Mouse (Mus musculus): ENCODE results near the gene Rbm43. TPM values are rescaled to one million over a fixed set of nuclear protein-coding genes. Genes with fewer than 3 reads are reported as not detected.

Gene Rbm43
- polyA plus RNA-seq, 1 experiment from 2014 or later = 18.5 TPM

- ATAC-seq (replicated peaks; ENCODE audit: extremely low read depth, insufficient read depth, low FRiP score) = no peak
- no peaks in the 10 kb centered on the region for H3K27me3 ChIP-seq (ENCODE audit: control insufficient read depth, insufficient read depth, low read length)
- H3K27ac ChIP-seq (ENCODE audit: low read length) = peak overlapping the region; percentile 33; the same call in 1 of the 2 replicates
- peak overlapping the region; percentile 80 for H3K4me3 ChIP-seq (ENCODE audit: low read length)
- WGBS = 40% methylated on average over 12 of the region's 12 CpGs
- H3K4me1 ChIP-seq (ENCODE audit: control insufficient read depth, insufficient read depth, low read length) = peaks cover 10% of the 10 kb centered on the region
- peaks cover 7% of the 10 kb centered on the region for H3K36me3 ChIP-seq (ENCODE audit: control insufficient read depth, insufficient read depth)
- H3K9me3 ChIP-seq (replicated peaks; ENCODE audit: control insufficient read depth, low read length) = no peaks in the 10 kb centered on the region
- peak overlapping the region; percentile 32; the same call in 1 of the 2 replicates for H3K9ac ChIP-seq (ENCODE audit: low read length)
- H3K4me2 ChIP-seq (ENCODE audit: low read depth, low read length) = peak overlapping the region; percentile 86
These were observed 1.4 kb downstream of the Rbm43 start for GRCm38 (mm10) chr2:51933341-51934134.

DNA sequence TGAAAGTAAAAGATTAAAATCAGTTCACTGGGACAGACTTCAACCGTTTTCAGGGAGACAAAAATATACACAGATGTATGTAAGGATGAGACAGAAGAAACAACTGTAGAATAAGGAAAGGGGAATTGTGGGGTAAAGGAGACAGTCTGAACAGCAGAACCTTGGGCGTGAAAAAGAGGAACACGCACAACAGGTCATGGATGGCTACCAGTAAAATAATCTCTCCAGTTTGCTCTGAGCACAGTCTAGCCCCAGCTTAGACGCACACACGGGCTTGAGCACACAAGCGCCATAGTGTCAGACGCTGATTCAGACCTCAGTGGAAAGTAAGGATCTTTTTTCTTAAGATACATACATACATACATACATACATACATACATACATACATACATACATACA lies 3.7 kb downstream of the Rbm43 start:
- Histone ChIP-seq H3K4me1 (ENCODE audit: control insufficient read depth, insufficient read depth, low read length) (peaks cover 10% of the 10 kb centered on the region), H3K4me3 (ENCODE audit: low read length) (no peak overlapping the region), H3K36me3 (ENCODE audit: control insufficient read depth, insufficient read depth) (peaks cover 7% of the 10 kb centered on the region), H3K27me3 (ENCODE audit: control insufficient read depth, insufficient read depth, low read length) (no peaks in the 10 kb centered on the region), H3K4me2 (ENCODE audit: low read depth, low read length) (no peak overlapping the region), H3K9ac (ENCODE audit: low read length) (no peak overlapping the region), H3K9me3 (replicated peaks; ENCODE audit: control insufficient read depth, low read length) (no peaks in the 10 kb centered on the region), H3K27ac (ENCODE audit: low read length) (no peak overlapping the region)
- ATAC-seq (replicated peaks; ENCODE audit: extremely low read depth, insufficient read depth, low FRiP score) = no peak
- 83% methylated on average over 7 of the region's 7 CpGs for WGBS

DNA sequence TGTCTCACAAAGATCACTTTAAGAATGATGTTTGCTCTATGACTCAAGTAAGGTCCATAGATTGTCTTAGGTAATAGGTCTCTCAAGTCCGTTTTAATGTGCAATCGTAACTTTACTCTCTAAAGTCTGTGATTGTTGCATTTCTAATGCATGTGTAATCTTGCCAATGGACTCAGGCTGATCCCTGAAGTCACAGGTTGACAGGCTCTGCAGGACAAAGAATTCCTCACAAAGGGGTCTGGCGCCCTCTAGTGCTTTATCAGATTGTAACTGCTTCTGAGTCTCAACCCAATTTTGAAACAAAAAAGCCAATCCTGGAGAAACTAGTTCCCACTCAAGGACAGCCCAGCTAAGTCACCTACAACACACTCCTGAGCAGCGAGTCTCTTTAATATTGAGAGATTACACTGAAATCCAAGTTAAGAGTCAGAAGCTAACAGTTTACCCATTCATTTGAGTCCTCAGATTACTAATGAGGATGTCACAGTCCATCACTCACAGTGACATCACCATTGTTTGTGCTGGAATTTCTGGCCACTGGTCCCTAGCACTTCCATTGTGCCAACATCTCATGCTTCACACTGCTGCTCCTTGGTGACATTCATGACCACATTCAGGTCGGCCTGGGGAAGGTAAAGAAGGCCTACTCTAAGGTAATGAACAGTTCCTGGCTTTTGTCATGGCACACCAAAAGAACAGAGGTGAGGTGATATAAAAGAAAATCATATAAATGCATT lies 19.9 kb downstream of the Rbm43 start:
- Histone ChIP-seq H3K27ac (ENCODE audit: low read length) (no peak overlapping the region), H3K36me3 (ENCODE audit: control insufficient read depth, insufficient read depth) (no peaks in the 10 kb centered on the region), H3K9ac (ENCODE audit: low read length) (no peak overlapping the region), H3K9me3 (replicated peaks; ENCODE audit: control insufficient read depth, low read length) (no peaks in the 10 kb centered on the region; the same call in 1 of the 2 replicates), H3K4me1 (ENCODE audit: control insufficient read depth, insufficient read depth, low read length) (no peaks in the 10 kb centered on the region), H3K27me3 (ENCODE audit: control insufficient read depth, insufficient read depth, low read length) (no peaks in the 10 kb centered on the region), H3K4me3 (ENCODE audit: low read length) (no peak overlapping the region), H3K4me2 (ENCODE audit: low read depth, low read length) (no peak overlapping the region)
- peak; percentile 32; the same call in 1 of the 2 replicates for ATAC-seq (replicated peaks; ENCODE audit: extremely low read depth, insufficient read depth, low FRiP score)
- WGBS = 13% methylated on average over 5 of the region's 5 CpGs

GRCm38 (mm10) chr2:51914532-51914931 lies 20.4 kb downstream of the Rbm43 start:
- Histone ChIP-seq H3K4me2 (ENCODE audit: low read depth, low read length) (no peak overlapping the region), H3K36me3 (ENCODE audit: control insufficient read depth, insufficient read depth) (no peaks in the 10 kb centered on the region), H3K9me3 (replicated peaks; ENCODE audit: control insufficient read depth, low read length) (no peaks in the 10 kb centered on the region), H3K27me3 (ENCODE audit: control insufficient read depth, insufficient read depth, low read length) (no peaks in the 10 kb centered on the region), H3K27ac (ENCODE audit: low read length) (no peak overlapping the region), H3K9ac (ENCODE audit: low read length) (no peak overlapping the region), H3K4me1 (ENCODE audit: control insufficient read depth, insufficient read depth, low read length) (no peaks in the 10 kb centered on the region), H3K4me3 (ENCODE audit: low read length) (no peak overlapping the region)
- 53% methylated on average over 7 of the region's 7 CpGs for WGBS
- no peak for ATAC-seq (replicated peaks; ENCODE audit: extremely low read depth, insufficient read depth, low FRiP score)

- H3K4me3 ChIP-seq (ENCODE audit: low read length) = no peak overlapping the region
- H3K9ac ChIP-seq (ENCODE audit: low read length) = no peak overlapping the region
- H3K4me1 ChIP-seq (ENCODE audit: control insufficient read depth, insufficient read depth, low read length) = no peaks in the 10 kb centered on the region
- no peak for ATAC-seq (replicated peaks; ENCODE audit: extremely low read depth, insufficient read depth, low FRiP score)
- H3K4me2 ChIP-seq (ENCODE audit: low read depth, low read length) = no peak overlapping the region
- H3K27ac ChIP-seq (ENCODE audit: low read length) = no peak overlapping the region
- 30% methylated on average over 6 of the region's 6 CpGs for WGBS
- no peaks in the 10 kb centered on the region for H3K36me3 ChIP-seq (ENCODE audit: control insufficient read depth, insufficient read depth)
- H3K9me3 ChIP-seq (replicated peaks; ENCODE audit: control insufficient read depth, low read length) = no peaks in the 10 kb centered on the region
- H3K27me3 ChIP-seq (ENCODE audit: control insufficient read depth, insufficient read depth, low read length) = no peaks in the 10 kb centered on the region
These were observed 22.2 kb downstream of the Rbm43 start for GRCm38 (mm10) chr2:51912740-51913139.

- Histone ChIP-seq H3K9ac (ENCODE audit: low read length) (no peak overlapping the region), H3K4me2 (ENCODE audit: low read depth, low read length) (no peak overlapping the region), H3K27me3 (ENCODE audit: control insufficient read depth, insufficient read depth, low read length) (no peaks in the 10 kb centered on the region), H3K36me3 (ENCODE audit: control insufficient read depth, insufficient read depth) (no peaks in the 10 kb centered on the region), H3K9me3 (replicated peaks; ENCODE audit: control insufficient read depth, low read length) (no peaks in the 10 kb centered on the region), H3K4me1 (ENCODE audit: control insufficient read depth, insufficient read depth, low read length) (no peaks in the 10 kb centered on the region), H3K27ac (ENCODE audit: low read length) (no peak overlapping the region), H3K4me3 (ENCODE audit: low read length) (no peak overlapping the region)
- 72% methylated on average over 2 of the region's 2 CpGs for WGBS
- ATAC-seq (replicated peaks; ENCODE audit: extremely low read depth, insufficient read depth, low FRiP score) = no peak
These were observed 23.1 kb downstream of the Rbm43 start for GRCm38 (mm10) chr2:51911864-51912263.

GRCm38 (mm10) chr2:51907538-51908110 lies 27.3 kb downstream of the Rbm43 start:
- H3K36me3 ChIP-seq (ENCODE audit: control insufficient read depth, insufficient read depth) = no peaks in the 10 kb centered on the region
- no peak overlapping the region for H3K9ac ChIP-seq (ENCODE audit: low read length)
- H3K4me3 ChIP-seq (ENCODE audit: low read length) = no peak overlapping the region
- no peak overlapping the region for H3K4me2 ChIP-seq (ENCODE audit: low read depth, low read length)
- H3K4me1 ChIP-seq (ENCODE audit: control insufficient read depth, insufficient read depth, low read length) = no peaks in the 10 kb centered on the region
- no peaks in the 10 kb centered on the region for H3K9me3 ChIP-seq (replicated peaks; ENCODE audit: control insufficient read depth, low read length)
- no peaks in the 10 kb centered on the region for H3K27me3 ChIP-seq (ENCODE audit: control insufficient read depth, insufficient read depth, low read length)
- 69% methylated on average over 4 of the region's 4 CpGs for WGBS
- no peak for ATAC-seq (replicated peaks; ENCODE audit: extremely low read depth, insufficient read depth, low FRiP score)
- no peak overlapping the region for H3K27ac ChIP-seq (ENCODE audit: low read length)

DNA sequence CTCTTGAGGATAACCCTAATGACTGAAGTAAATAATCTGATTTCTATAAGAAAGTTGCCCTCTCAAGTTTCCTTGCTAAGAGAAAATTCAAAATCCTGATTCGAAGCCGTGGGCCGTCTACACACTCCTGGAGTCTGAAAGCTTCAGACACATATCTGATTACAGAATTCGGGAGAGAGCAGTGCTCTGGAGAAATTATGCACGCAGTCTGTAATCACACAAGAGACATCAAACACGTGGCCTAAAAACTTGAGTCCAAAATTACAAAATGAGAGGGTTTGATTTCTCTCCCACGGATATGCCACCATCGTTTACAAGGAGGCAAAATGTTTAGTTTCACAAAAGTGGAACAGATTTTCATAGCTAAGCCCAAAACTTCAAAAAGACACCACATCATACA lies 29.3 kb downstream of the Rbm43 start:
- H3K4me2 ChIP-seq (ENCODE audit: low read depth, low read length) = no peak overlapping the region
- H3K9me3 ChIP-seq (replicated peaks; ENCODE audit: control insufficient read depth, low read length) = no peaks in the 10 kb centered on the region
- 78% methylated on average over 8 of the region's 8 CpGs for WGBS
- no peaks in the 10 kb centered on the region for H3K4me1 ChIP-seq (ENCODE audit: control insufficient read depth, insufficient read depth, low read length)
- H3K9ac ChIP-seq (ENCODE audit: low read length) = no peak overlapping the region
- no peak overlapping the region for H3K4me3 ChIP-seq (ENCODE audit: low read length)
- no peaks in the 10 kb centered on the region for H3K27me3 ChIP-seq (ENCODE audit: control insufficient read depth, insufficient read depth, low read length)
- H3K27ac ChIP-seq (ENCODE audit: low read length) = no peak overlapping the region
- ATAC-seq (replicated peaks; ENCODE audit: extremely low read depth, insufficient read depth, low FRiP score) = no peak
- no peaks in the 10 kb centered on the region for H3K36me3 ChIP-seq (ENCODE audit: control insufficient read depth, insufficient read depth)

- WGBS = 65% methylated on average over 12 of the region's 12 CpGs
- Histone ChIP-seq H3K27me3 (ENCODE audit: control insufficient read depth, insufficient read depth, low read length) (no peaks in the 10 kb centered on the region), H3K4me1 (ENCODE audit: control insufficient read depth, insufficient read depth, low read length) (peaks cover 6% of the 10 kb centered on the region), H3K36me3 (ENCODE audit: control insufficient read depth, insufficient read depth) (no peaks in the 10 kb centered on the region), H3K9me3 (replicated peaks; ENCODE audit: control insufficient read depth, low read length) (no peaks in the 10 kb centered on the region), H3K27ac (ENCODE audit: low read length) (no peak overlapping the region), H3K4me3 (ENCODE audit: low read length) (no peak overlapping the region), H3K9ac (ENCODE audit: low read length) (no peak overlapping the region), H3K4me2 (ENCODE audit: low read depth, low read length) (no peak overlapping the region)
- ATAC-seq (replicated peaks; ENCODE audit: extremely low read depth, insufficient read depth, low FRiP score) = no peak
These were observed 42.5 kb downstream of the Rbm43 start for GRCm38 (mm10) chr2:51892411-51892901.

Measured in heart, embryonic 16.5 days (tissue).